Mouse (Mus musculus): Measurements from ENCODE around the gene Tubb4b. TPM values are rescaled to one million over a fixed set of nuclear protein-coding genes. Genes with fewer than 3 reads are reported as not detected.

Tubb4b gene
- polyA plus RNA-seq, 1 experiment from 2014 or later = 425 TPM

- no peak for ATAC-seq (ENCODE audit: low FRiP score, low read depth)
- Histone ChIP-seq H3K9me3 (no peaks in the 10 kb centered on the region), H3K9ac (no peak overlapping the region), H3K4me1 (peaks cover 12% of the 10 kb centered on the region), H3K4me3 (peak overlapping the region; percentile 33), H3K27me3 (peaks cover 38% of the 10 kb centered on the region), H3K36me3 (peaks cover 26% of the 10 kb centered on the region), H3K4me2 (replicated peaks) (peak overlapping the region; percentile 55), H3K27ac (0 out of 2 replicates have a peak overlapping the region, but pooled peaks have one; percentile 3)
- 22% methylated on average over 55 of the region's 55 CpGs for WGBS
These were observed 29.0 kb downstream of the Tubb4b start for GRCm38 (mm10) chr2:25195211-25196156.

GRCm38 (mm10) chr2:25194486-25195171 lies 29.9 kb downstream of the Tubb4b start:
- WGBS = 83% methylated on average over 17 of the region's 17 CpGs
- no peak overlapping the region for H3K4me3 ChIP-seq
- H3K4me2 ChIP-seq (replicated peaks) = peak overlapping the region; percentile 55
- no peak overlapping the region for H3K9ac ChIP-seq
- no peak overlapping the region for H3K27ac ChIP-seq
- H3K9me3 ChIP-seq = no peaks in the 10 kb centered on the region
- peaks cover 17% of the 10 kb centered on the region for H3K36me3 ChIP-seq
- peaks cover 12% of the 10 kb centered on the region for H3K4me1 ChIP-seq
- peaks cover 38% of the 10 kb centered on the region for H3K27me3 ChIP-seq
- ATAC-seq (ENCODE audit: low FRiP score, low read depth) = no peak

- Histone ChIP-seq H3K9ac (no peak overlapping the region), H3K27me3 (peaks cover 38% of the 10 kb centered on the region), H3K4me1 (peaks cover 12% of the 10 kb centered on the region), H3K9me3 (no peaks in the 10 kb centered on the region), H3K27ac (no peak overlapping the region), H3K36me3 (peaks cover 12% of the 10 kb centered on the region), H3K4me2 (replicated peaks) (no peak overlapping the region), H3K4me3 (no peak overlapping the region)
- 75% methylated on average over 5 of the region's 5 CpGs for WGBS
- ATAC-seq (ENCODE audit: low FRiP score, low read depth) = no peak
These were observed 30.5 kb downstream of the Tubb4b start for GRCm38 (mm10) chr2:25194006-25194405.

GRCm38 (mm10) chr2:25193330-25193770 lies 31.2 kb downstream of the Tubb4b start:
- Histone ChIP-seq H3K9ac (peak overlapping the region; percentile 45; the same call in 1 of the 2 replicates), H3K36me3 (peaks cover 5% of the 10 kb centered on the region), H3K9me3 (no peaks in the 10 kb centered on the region), H3K4me2 (replicated peaks) (peak overlapping the region; percentile 34), H3K4me3 (no peak overlapping the region), H3K4me1 (peaks cover 12% of the 10 kb centered on the region), H3K27ac (no peak overlapping the region), H3K27me3 (peaks cover 38% of the 10 kb centered on the region)
- WGBS = 0% methylated on average over 6 of the region's 6 CpGs
- ATAC-seq (ENCODE audit: low FRiP score, low read depth) = peak; percentile 84

GRCm38 (mm10) chr2:25187841-25188240 lies 36.7 kb downstream of the Tubb4b start:
- no peak for ATAC-seq (ENCODE audit: low FRiP score, low read depth)
- no peak overlapping the region for H3K4me3 ChIP-seq
- H3K9ac ChIP-seq = no peak overlapping the region
- H3K27me3 ChIP-seq = peaks cover 31% of the 10 kb centered on the region
- no peaks in the 10 kb centered on the region for H3K36me3 ChIP-seq
- H3K9me3 ChIP-seq = no peaks in the 10 kb centered on the region
- WGBS = 84% methylated on average over 6 of the region's 6 CpGs
- H3K4me2 ChIP-seq (replicated peaks) = no peak overlapping the region
- peaks cover 8% of the 10 kb centered on the region for H3K4me1 ChIP-seq
- H3K27ac ChIP-seq = no peak overlapping the region

GRCm38 (mm10) chr2:25186575-25186930 lies 37.9 kb downstream of the Tubb4b start:
- no peak for ATAC-seq (ENCODE audit: low FRiP score, low read depth)
- Histone ChIP-seq H3K27me3 (peaks cover 43% of the 10 kb centered on the region), H3K4me2 (replicated peaks) (peak overlapping the region; percentile 89), H3K4me3 (0 out of 2 replicates have a peak overlapping the region, but pooled peaks have one; percentile 52), H3K9me3 (no peaks in the 10 kb centered on the region), H3K4me1 (peaks cover 11% of the 10 kb centered on the region), H3K9ac (no peak overlapping the region), H3K36me3 (no peaks in the 10 kb centered on the region), H3K27ac (no peak overlapping the region)
- 23% methylated on average over 5 of the region's 5 CpGs for WGBS

- peak; percentile 77 for ATAC-seq (ENCODE audit: low FRiP score, low read depth)
- Histone ChIP-seq H3K9ac (peak overlapping the region; percentile 70), H3K27me3 (peaks cover 50% of the 10 kb centered on the region), H3K27ac (no peak overlapping the region), H3K4me2 (replicated peaks) (peak overlapping the region; percentile 89), H3K9me3 (no peaks in the 10 kb centered on the region), H3K4me1 (peaks cover 17% of the 10 kb centered on the region), H3K36me3 (no peaks in the 10 kb centered on the region), H3K4me3 (peak overlapping the region; percentile 52)
- under 1% methylated on average over 64 of the region's 64 CpGs for WGBS
These were observed 38.6 kb downstream of the Tubb4b start for GRCm38 (mm10) chr2:25185625-25186574.

- H3K27me3 ChIP-seq = peaks cover 64% of the 10 kb centered on the region
- no peak overlapping the region for H3K4me2 ChIP-seq (replicated peaks)
- H3K36me3 ChIP-seq = no peaks in the 10 kb centered on the region
- 89% methylated on average over 7 of the region's 7 CpGs for WGBS
- no peak overlapping the region for H3K4me3 ChIP-seq
- no peak for ATAC-seq (ENCODE audit: low FRiP score, low read depth)
- H3K9me3 ChIP-seq = no peaks in the 10 kb centered on the region
- peaks cover 31% of the 10 kb centered on the region for H3K4me1 ChIP-seq
- no peak overlapping the region for H3K27ac ChIP-seq
- H3K9ac ChIP-seq = no peak overlapping the region
These were observed 40.0 kb downstream of the Tubb4b start for GRCm38 (mm10) chr2:25184496-25184895.

GRCm38 (mm10) chr2:25183336-25183735 lies 41.2 kb downstream of the Tubb4b start:
- Histone ChIP-seq H3K27me3 (peaks cover 74% of the 10 kb centered on the region), H3K4me2 (replicated peaks) (peak overlapping the region; percentile 86), H3K9me3 (no peaks in the 10 kb centered on the region), H3K27ac (no peak overlapping the region), H3K4me3 (no peak overlapping the region), H3K4me1 (peaks cover 43% of the 10 kb centered on the region), H3K36me3 (no peaks in the 10 kb centered on the region), H3K9ac (no peak overlapping the region)
- no peak for ATAC-seq (ENCODE audit: low FRiP score, low read depth)
- 65% methylated on average over 2 of the region's 2 CpGs for WGBS

- no peak overlapping the region for H3K9ac ChIP-seq
- H3K9me3 ChIP-seq = no peaks in the 10 kb centered on the region
- peak overlapping the region; percentile 86 for H3K4me2 ChIP-seq (replicated peaks)
- 26% methylated on average over 6 of the region's 6 CpGs for WGBS
- ATAC-seq (ENCODE audit: low FRiP score, low read depth) = no peak
- peaks cover 79% of the 10 kb centered on the region for H3K27me3 ChIP-seq
- H3K4me3 ChIP-seq = peak overlapping the region; percentile 58
- H3K4me1 ChIP-seq = peaks cover 50% of the 10 kb centered on the region
- H3K27ac ChIP-seq = no peak overlapping the region
- no peaks in the 10 kb centered on the region for H3K36me3 ChIP-seq
These were observed 41.8 kb downstream of the Tubb4b start for GRCm38 (mm10) chr2:25182664-25183063.

GRCm38 (mm10) chr2:25181891-25182397 lies 42.6 kb downstream of the Tubb4b start:
- no peak for ATAC-seq (ENCODE audit: low FRiP score, low read depth)
- Histone ChIP-seq H3K27ac (no peak overlapping the region), H3K4me3 (peak overlapping the region; percentile 58), H3K4me2 (replicated peaks) (peak overlapping the region; percentile 86), H3K4me1 (peaks cover 57% of the 10 kb centered on the region), H3K9me3 (no peaks in the 10 kb centered on the region), H3K36me3 (no peaks in the 10 kb centered on the region), H3K9ac (peak overlapping the region; percentile 62), H3K27me3 (peaks cover 77% of the 10 kb centered on the region)
- under 1% methylated on average over 17 of the region's 17 CpGs for WGBS
